ENCODE assay signal across 23 mouse cellular contexts in the genomic region with DNA sequence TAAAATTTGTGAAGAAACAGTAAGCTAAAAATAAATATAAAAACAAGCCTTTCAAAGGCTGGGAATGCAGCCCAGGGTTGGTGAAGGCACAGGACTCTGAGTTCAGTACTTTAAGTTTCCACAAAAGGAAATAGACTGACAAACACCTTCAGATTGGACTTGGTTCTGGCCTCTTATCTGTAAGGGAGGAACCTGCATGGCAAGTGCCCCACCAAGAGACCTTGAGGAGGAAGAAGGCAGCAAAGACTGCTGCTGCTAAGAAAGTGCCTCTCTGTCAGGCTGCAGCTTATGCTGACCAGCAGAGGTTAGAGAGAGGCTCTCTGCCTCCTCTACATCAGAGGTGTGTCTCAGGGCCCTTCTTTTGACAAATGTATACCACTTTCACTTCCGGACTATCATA.
DNase-seq lines count a peak whose midpoint lies in the region; TF ChIP-seq lines count a peak whose summit lies in the region.
"Had no signal": no experiment of that assay in that cellular context is flagged by ENCODE, and none has a peak within 500 bp of the region (broad histone marks: within the 10 kb centered on the region; RNA-seq: fewer than 3 reads in every experiment).

No protein-coding gene starts in this region.

- no peak for TF ChIP-seq CTCF in gastrocnemius, adult 2 months (IDR thresholded peaks at IDR 0.05)

- no peak overlapping the region for H3K4me3 ChIP-seq in gastrocnemius, adult 2 months
- H3K4me3 ChIP-seq: heart, embryonic 13.5 days; hindbrain, embryonic 15.5 days; limb, embryonic 13.5 days; midbrain, embryonic 12.5 days; neural tube, embryonic 12.5 days; stomach, embryonic 15.5 days had no signal

- peak overlapping the region; percentile 49; the same call in 1 of the 2 replicates for H3K27ac ChIP-seq in gastrocnemius, adult 2 months
- H3K27ac ChIP-seq: heart, embryonic 13.5 days; hindbrain, embryonic 15.5 days; kidney, postnatal 0 days; limb, embryonic 13.5 days; liver, embryonic 14.5 days; macrophage; midbrain, embryonic 12.5 days; neural tube, embryonic 12.5 days; stomach, embryonic 15.5 days had no signal

- intact Hi-C loops in gastrocnemius, adult 2 months (cut with DNase I) = no loop called here
- intact Hi-C loops in gastrocnemius, postnatal 14 days (cut with DNase I; ENCODE audit: low total_unique reads) = no loop called here

- no peak for DNase-seq in gastrocnemius, adult 2 months
- no peak for DNase-seq in gastrocnemius, postnatal 14 days
- DNase-seq in urinary bladder, postnatal 14 days (ENCODE audit: low spot score) = peak; percentile 6
- no peak for DNase-seq in urinary bladder, postnatal 4 days (ENCODE audit: low spot score in 2 of 2)
- peak; percentile 15 for DNase-seq in lung, postnatal 14 days
- DNase-seq in embryo, embryonic 10.5 days (ENCODE audit: low spot score) = no peak
- DNase-seq in right cerebral cortex, postnatal 10 days (ENCODE audit: low spot score in 2 of 2) = no peak
- DNase-seq: cerebellum, adult 11-12 months; cerebellum, postnatal 14 days; embryo, embryonic 11 days; gastrocnemius, postnatal 10 days; kidney, adult 11 months; right cerebral cortex, postnatal 25 days; thymus, postnatal 14 days had no signal

Comparison
In these comparisons a context has a peak if more than half of its experiments do, and no peak if none do; other contexts are left out.
1. DNase-seq: peak in urinary bladder, postnatal 14 days (single experiment) and lung, postnatal 14 days (single experiment); none in gastrocnemius, adult 2 months (single experiment), gastrocnemius, postnatal 14 days (single experiment), urinary bladder, postnatal 4 days (0 of 2), embryo, embryonic 10.5 days (single experiment) and right cerebral cortex, postnatal 10 days (0 of 2).